Mouse (Mus musculus) MEL (cell line): ENCODE data around the gene She. TPM values are rescaled to one million over a fixed set of nuclear protein-coding genes. Genes with fewer than 3 reads are reported as not detected.

ENCODE experiments used
- DNase-seq: peaks from one replicate; pipeline ENCODE4 v3.0.0; 2011; ENCODE audit warnings: low read depth, low spot score
- H3K27ac ChIP-seq: 2 replicates; pipeline ENCODE4 v1.5.1; 2012; ENCODE audit warnings: low read depth, mild to moderate bottlenecking, control low read depth, low read length, moderate library complexity; ENCODE audit not compliant: control insufficient read depth
- H3K27me3 ChIP-seq, 2 experiments: fragments of 150-350 bp in 1 of 2; sonication (generic) in 1 of 2; 2 replicates each; pipeline ENCODE4 v1.6.1; 2012; ENCODE audit warnings: low read length in 2 of 2, mild to moderate bottlenecking in 2 of 2, improper control_type of control experiment in 1 of 2, moderate library complexity in 1 of 2; ENCODE audit not compliant: insufficient read depth in 2 of 2, control insufficient read depth in 1 of 2
- H3K36me3 ChIP-seq, 2 experiments: 2 replicates each; pipeline ENCODE4 v1.6.1; 2012 to 2014; ENCODE audit warnings: low read length in 2 of 2, improper control_type of control experiment in 1 of 2, inconsistent platforms in 1 of 2, mild to moderate bottlenecking in 1 of 2; ENCODE audit not compliant: insufficient read depth in 2 of 2, control insufficient read depth in 1 of 2
- H3K4me1 ChIP-seq, 2 experiments: fragments of 150-350 bp in 1 of 2; sonication (generic) in 1 of 2; 2 replicates each; pipeline ENCODE4 v1.6.1; 2012; ENCODE audit warnings: low read length in 2 of 2, improper control_type of control experiment in 1 of 2, mild to moderate bottlenecking in 1 of 2; ENCODE audit not compliant: insufficient read depth in 2 of 2, control insufficient read depth in 1 of 2
- H3K4me3 ChIP-seq, 2 experiments: fragments of 150-350 bp in 1 of 2; sonication (generic) in 1 of 2; 2 replicates each; pipeline ENCODE4 v1.5.1; 2012; ENCODE audit warnings: low read depth in 2 of 2, low read length in 2 of 2, mild to moderate bottlenecking in 2 of 2, moderate library complexity in 2 of 2, control low read depth in 1 of 2, improper control_type of control experiment in 1 of 2; ENCODE audit not compliant: control insufficient read depth in 1 of 2, insufficient read depth in 1 of 2
- H3K79me2 ChIP-seq: 2 replicates; pipeline ENCODE4 v1.6.1; 2012; ENCODE audit warnings: mild to moderate bottlenecking, low read length, moderate library complexity; ENCODE audit not compliant: control insufficient read depth, poor library complexity, insufficient read depth
- H3K9ac ChIP-seq: 2 replicates; pipeline ENCODE4 v1.6.1; 2012; ENCODE audit warnings: low read depth, mild to moderate bottlenecking, control low read depth, low read length, moderate library complexity; ENCODE audit not compliant: control insufficient read depth, poor library complexity, severe bottlenecking
- H3K9me3 ChIP-seq: fragments of 150-350 bp; sonication (generic); replicated peaks from 2 replicates; pipeline ENCODE4 v1.6.1; 2012; ENCODE audit warnings: mild to moderate bottlenecking, low read length, improper control_type of control experiment, moderate library complexity; ENCODE audit not compliant: insufficient read depth
- CHD1 ChIP-seq: IDR thresholded peaks from 2 replicates; pipeline ENCODE4 v1.6.1; 2012; ENCODE audit warnings: low read depth, mild to moderate bottlenecking, inconsistent platforms, low read length, improper control_type of control experiment
- CHD2 ChIP-seq: IDR thresholded peaks from 2 replicates; pipeline ENCODE4 v1.6.1; 2011; ENCODE audit warnings: low read length, improper control_type of control experiment
- CTCF ChIP-seq, 3 experiments: IDR thresholded peaks in 2 of 3; conservative IDR thresholded peaks in 1 of 3; 2 replicates each; pipeline ENCODE4 v1.5.1; 2011 to 2012; ENCODE audit warnings: low read length in 3 of 3, low read depth in 2 of 3, mild to moderate bottlenecking in 2 of 3, improper control_type of control experiment in 1 of 3, inconsistent platforms in 1 of 3, mixed read lengths in 1 of 3, moderate library complexity in 1 of 3; ENCODE audit not compliant: control insufficient read depth in 1 of 3, insufficient read depth in 1 of 3, poor library complexity in 1 of 3, severe bottlenecking in 1 of 3
- ELF1 ChIP-seq: IDR thresholded peaks from 2 replicates; pipeline ENCODE4 v1.6.1; 2014; ENCODE audit warnings: low read depth, mild to moderate bottlenecking, inconsistent platforms, low read length, improper control_type of control experiment, moderate library complexity
- EP300 ChIP-seq, 2 experiments: IDR thresholded peaks; 2 replicates each; pipeline ENCODE4 v1.6.1; 2011; ENCODE audit warnings: improper control_type of control experiment in 2 of 2, low read length in 2 of 2, low read depth in 1 of 2, mild to moderate bottlenecking in 1 of 2
- GABPA ChIP-seq: IDR thresholded peaks from 2 replicates; pipeline ENCODE4 v1.6.1; 2012; ENCODE audit warnings: low read depth, mild to moderate bottlenecking, inconsistent platforms, low read length, improper control_type of control experiment, moderate library complexity
- KAT2A ChIP-seq: conservative IDR thresholded peaks from 2 replicates; pipeline ENCODE4 v1.6.1; 2012; ENCODE audit warnings: low read depth, low read length, improper control_type of control experiment, inconsistent platforms
- MAX ChIP-seq: IDR thresholded peaks from 2 replicates; pipeline ENCODE4 v1.6.1; 2011; ENCODE audit warnings: low read length, improper control_type of control experiment
- MAZ ChIP-seq: IDR thresholded peaks from 2 replicates; pipeline ENCODE4 v1.6.1; 2012; ENCODE audit warnings: low read depth, mild to moderate bottlenecking, inconsistent platforms, low read length, improper control_type of control experiment
- MXI1 ChIP-seq: IDR thresholded peaks from 2 replicates; pipeline ENCODE4 v1.6.1; 2011; ENCODE audit warnings: mild to moderate bottlenecking, low read depth, low read length, improper control_type of control experiment
- MYB ChIP-seq: IDR thresholded peaks from 2 replicates; pipeline ENCODE4 v1.6.1; 2011; ENCODE audit warnings: mild to moderate bottlenecking, low read depth, low read length, improper control_type of control experiment
- MYC ChIP-seq: IDR thresholded peaks from 2 replicates; pipeline ENCODE4 v1.6.1; 2011; ENCODE audit warnings: low read depth, mild to moderate bottlenecking, low read length, improper control_type of control experiment, moderate library complexity
- NRF1 ChIP-seq: IDR thresholded peaks from 2 replicates; pipeline ENCODE4 v1.6.1; 2014; ENCODE audit warnings: low read depth, mild to moderate bottlenecking, inconsistent platforms, low read length, improper control_type of control experiment, moderate library complexity; ENCODE audit not compliant: poor library complexity, insufficient read depth, severe bottlenecking
- RAD21 ChIP-seq: IDR thresholded peaks from 2 replicates; pipeline ENCODE4 v1.6.1; 2011; ENCODE audit warnings: mild to moderate bottlenecking, low read depth, low read length, improper control_type of control experiment
- RCOR1 ChIP-seq: IDR thresholded peaks from 2 replicates; pipeline ENCODE4 v1.6.1; 2012; ENCODE audit warnings: low read depth, mild to moderate bottlenecking, inconsistent platforms, low read length, improper control_type of control experiment
- SMC3 ChIP-seq: IDR thresholded peaks from 2 replicates; pipeline ENCODE4 v1.6.1; 2011; ENCODE audit warnings: low read depth, low read length, improper control_type of control experiment
- TBP ChIP-seq: IDR thresholded peaks from 2 replicates; pipeline ENCODE4 v1.8.0; 2011; ENCODE audit warnings: low read depth, low read length, improper control_type of control experiment
- TCF12 ChIP-seq: IDR thresholded peaks from 2 replicates; pipeline ENCODE4 v1.6.1; 2014; ENCODE audit warnings: low read depth, mild to moderate bottlenecking, inconsistent platforms, low read length, improper control_type of control experiment, moderate library complexity
- UBTF ChIP-seq: IDR thresholded peaks from 2 replicates; pipeline ENCODE4 v1.6.1; 2012; ENCODE audit warnings: low read depth, mild to moderate bottlenecking, inconsistent platforms, low read length, improper control_type of control experiment, moderate library complexity, borderline replicate concordance; ENCODE audit not compliant: insufficient read depth
- USF1 ChIP-seq: IDR thresholded peaks from 2 replicates; pipeline ENCODE4 v1.6.1; 2014; ENCODE audit warnings: low read depth, mild to moderate bottlenecking, inconsistent platforms, low read length, improper control_type of control experiment, moderate library complexity
- USF2 ChIP-seq, 2 experiments: IDR thresholded peaks; 2 replicates each; pipeline ENCODE4 v1.6.1; 2011 to 2012; ENCODE audit warnings: improper control_type of control experiment in 2 of 2, low read length in 2 of 2, borderline replicate concordance in 1 of 2, inconsistent platforms in 1 of 2, low read depth in 1 of 2, mild to moderate bottlenecking in 1 of 2; ENCODE audit not compliant: insufficient read depth in 1 of 2
- ZC3H11A ChIP-seq: IDR thresholded peaks from 2 replicates; pipeline ENCODE4 v1.6.1; 2012; ENCODE audit warnings: low read depth, mild to moderate bottlenecking, inconsistent platforms, low read length, improper control_type of control experiment
- ZKSCAN1 ChIP-seq: IDR thresholded peaks from 2 replicates; pipeline ENCODE4 v1.6.1; 2012; ENCODE audit warnings: low read depth, mild to moderate bottlenecking, inconsistent platforms, low read length, improper control_type of control experiment, moderate library complexity
- polyA plus RNA-seq, 2 experiments: library from polyadenylated mRNA; stranded (reverse) in 1 of 2; unstranded in 1 of 2; fragments of >175 nt in 1 of 2; fragments of >200 nt in 1 of 2; gene quantifications; 2 replicates each; pipeline versions ENCODE4 v1.2.1 to v1.2.4; 2012; ENCODE audit warnings: low replicate concordance in 2 of 2, low read depth in 1 of 2; ENCODE audit not compliant: insufficient read length in 2 of 2, insufficient read depth in 1 of 2, missing spikeins in 1 of 2
- total RNA-seq: library from RNA; depleted of rRNA; stranded (reverse); fragments of 300-350 nt; gene quantifications from 2 replicates; pipeline ENCODE4 v1.2.3, GENCODE M21; 2012

She gene
- total and polyA plus RNA-seq, 3 experiments = 3.3 to 3.5 TPM; not detected in 1

DNA sequence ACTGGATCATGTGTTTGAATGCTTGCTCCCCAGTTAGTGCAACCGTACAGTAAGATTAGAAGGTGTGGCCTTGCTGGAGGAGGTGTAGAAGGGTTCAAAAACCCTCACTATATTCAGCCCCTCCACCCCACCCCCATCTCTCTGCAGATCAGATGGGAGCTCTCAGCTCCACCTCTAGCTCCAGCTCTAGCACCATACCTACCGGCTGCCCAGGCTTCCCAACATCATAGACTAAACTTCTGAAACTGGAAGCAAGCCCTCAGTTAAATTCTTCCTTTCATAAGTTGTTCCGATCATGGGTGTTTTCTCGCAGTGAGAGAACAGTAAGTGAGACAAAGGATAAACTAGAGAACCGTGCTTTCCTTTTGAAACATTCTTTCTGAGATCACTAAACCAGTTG lies 42.9 kb downstream of the She start:
- TF ChIP-seq RAD21 (no peak), MYB (no peak), USF1 (no peak), SMC3 (no peak), TCF12 (no peak), MYC (no peak)
- TF ChIP-seq, all 39 proteins: peak for 0
- H3K4me3 ChIP-seq = no peak overlapping the region
- DNase-seq = no peak
- no peaks in the 10 kb centered on the region for H3K79me2 ChIP-seq
- H3K9me3 ChIP-seq = no peaks in the 10 kb centered on the region
- H3K36me3 ChIP-seq = peaks cover 0 to 27% of the 10 kb centered on the region in 2 experiments; a peak in 2 of 4 replicates
- H3K4me1 ChIP-seq = peaks cover 9 to 32% of the 10 kb centered on the region in 2 experiments
- H3K27me3 ChIP-seq = no peaks in the 10 kb centered on the region
- H3K27ac ChIP-seq = no peak overlapping the region
- no peak overlapping the region for H3K9ac ChIP-seq

GRCm38 (mm10) chr3:89875021-89875420 lies 43.9 kb downstream of the She start:
- Histone ChIP-seq H3K27ac (no peak overlapping the region), H3K4me3 (no peak overlapping the region), H3K4me1 (peaks cover 9 to 29% of the 10 kb centered on the region in 2 experiments), H3K9me3 (no peaks in the 10 kb centered on the region), H3K9ac (no peak overlapping the region), H3K79me2 (no peaks in the 10 kb centered on the region), H3K27me3 (no peaks in the 10 kb centered on the region), H3K36me3 (peaks cover 0 to 28% of the 10 kb centered on the region in 2 experiments; a peak in 2 of 4 replicates)
- TF ChIP-seq CHD1 (no peak), TBP (no peak), ELF1 (no peak), MAX (no peak), CTCF (IDR thresholded peaks at IDR 0.05 in 2 of 3, conservative IDR thresholded peaks at IDR 0.05 in 1 of 3; ENCODE audit: control insufficient read depth in 1 of 3, insufficient read depth in 1 of 3, low read depth in 2 of 3, low read length in 3 of 3, poor library complexity in 1 of 3, severe bottlenecking in 1 of 3) (no peak), ZKSCAN1 (no peak), RCOR1 (no peak), USF2 (IDR thresholded peaks at IDR 0.05; ENCODE audit: borderline replicate concordance in 1 of 2, insufficient read depth in 1 of 2, low read depth in 1 of 2, low read length in 2 of 2) (no peak), MXI1 (no peak), MAZ (no peak), NRF1 (no peak), KAT2A (no peak), UBTF (no peak), GABPA (no peak), ZC3H11A (no peak), USF1 (no peak), EP300 (IDR thresholded peaks at IDR 0.05; ENCODE audit: low read depth in 1 of 2, low read length in 2 of 2) (no peak), CHD2 (no peak), MYC (no peak), SMC3 (no peak)
- DNase-seq = no peak
